Mouse (Mus musculus) liver, adult 2 months (tissue): ENCODE measurements around the gene Cntnap4. TPM values are rescaled to one million over a fixed set of nuclear protein-coding genes. Genes with fewer than 3 reads are reported as not detected.

Source experiments
- DNase-seq: peaks from one replicate; pipeline ENCODE4 v3.0.0-alpha.2; 2011; ENCODE audit warnings: low read depth, low spot score; ENCODE audit errors: extremely low read depth
- H3K27ac ChIP-seq: fragments of 200-500 bp; replicated peaks from 2 replicates; pipeline ENCODE4 v1.5.1; 2012; ENCODE audit warnings: low read depth, mild to moderate bottlenecking, control low read depth, inconsistent platforms, low read length; ENCODE audit not compliant: insufficient read depth
- H3K27me3 ChIP-seq: fragments of 200-500 bp; 2 replicates; pipeline ENCODE4 v1.6.1; 2012; ENCODE audit warnings: mild to moderate bottlenecking, moderate library complexity, low read length, inconsistent platforms; ENCODE audit not compliant: control insufficient read depth, insufficient read depth
- H3K36me3 ChIP-seq: fragments of 200-500 bp; 2 replicates; pipeline ENCODE4 v1.6.1; 2012; ENCODE audit warnings: low read length, inconsistent platforms; ENCODE audit not compliant: control insufficient read depth, insufficient read depth
- H3K4me1 ChIP-seq: fragments of 200-500 bp; 2 replicates; pipeline ENCODE4 v1.6.1; 2011; ENCODE audit warnings: low read length; ENCODE audit not compliant: control insufficient read depth, insufficient read depth
- H3K4me3 ChIP-seq: fragments of 200-500 bp; 2 replicates; pipeline ENCODE4 v1.5.1; 2011; ENCODE audit warnings: low read depth, mild to moderate bottlenecking, control low read depth, low read length, moderate library complexity; ENCODE audit not compliant: insufficient read depth
- H3K79me2 ChIP-seq: fragments of 200-500 bp; 2 replicates; pipeline ENCODE4 v1.6.1; 2012; ENCODE audit warnings: inconsistent platforms, mild to moderate bottlenecking, low read length, moderate library complexity; ENCODE audit not compliant: control insufficient read depth, insufficient read depth
- H3K9ac ChIP-seq: fragments of 200-500 bp; 2 replicates; pipeline ENCODE4 v1.6.1; 2012; ENCODE audit warnings: low read depth, mild to moderate bottlenecking, control low read depth, inconsistent platforms, low read length
- CTCF ChIP-seq: fragments of 200-500 bp; IDR thresholded peaks from 2 replicates; pipeline ENCODE4 v1.5.1; 2011; ENCODE audit warnings: low read depth, low read length, control low read depth
- POLR2A ChIP-seq: fragments of 200-500 bp; IDR thresholded peaks from 2 replicates; pipeline ENCODE4 v1.6.1; 2011; ENCODE audit warnings: low read length, control low read depth; ENCODE audit not compliant: insufficient read depth; ENCODE audit errors: extremely low read depth
- WGBS: fragments of 180-500 bp; shearing (Covaris S2); methylation state at CpG from one replicate; pipeline ENCODE4 v1.1.7; 2018; 5-methylcytosine and 5-hydroxymethylcytosine counted together
- polyA plus RNA-seq: library from polyadenylated mRNA; depleted of rRNA; stranded (reverse); fragments of >200 nt; gene quantifications from 2 replicates; pipeline ENCODE4 v1.2.3, GENCODE M21; 2012
- total RNA-seq: library from RNA; depleted of rRNA; stranded (reverse); fragments of >200 nt; gene quantifications from 2 replicates; pipeline ENCODE4 v1.2.3, GENCODE M21; 2014

Cntnap4 gene
- total and polyA plus RNA-seq, 2 experiments = not detected

- Histone ChIP-seq H3K4me1 (no peaks in the 10 kb centered on the region), H3K27me3 (no peaks in the 10 kb centered on the region), H3K79me2 (no peaks in the 10 kb centered on the region), H3K4me3 (no peak overlapping the region), H3K36me3 (no peaks in the 10 kb centered on the region), H3K27ac (no peak overlapping the region), H3K9ac (no peak overlapping the region)
- 90% methylated on average over 7 of the region's 7 CpGs for WGBS
- no peak for DNase-seq
- TF ChIP-seq CTCF = no peak
- no peak for TF ChIP-seq POLR2A
Measured at GRCm38 (mm10) chr8:112628791-112629190, 58.9 kb downstream of the Cntnap4 start.

GRCm38 (mm10) chr8:112652657-112653056 lies 82.8 kb downstream of the Cntnap4 start:
- Histone ChIP-seq H3K9ac (no peak overlapping the region), H3K4me1 (no peaks in the 10 kb centered on the region), H3K79me2 (no peaks in the 10 kb centered on the region), H3K27ac (no peak overlapping the region), H3K36me3 (no peaks in the 10 kb centered on the region), H3K4me3 (no peak overlapping the region), H3K27me3 (no peaks in the 10 kb centered on the region)
- TF ChIP-seq CTCF (no peak), POLR2A (no peak)
- no peak for DNase-seq
- 73% methylated on average over 4 of the region's 4 CpGs for WGBS

- WGBS = 85% methylated on average over 1 of the region's 1 CpGs
- Histone ChIP-seq H3K4me3 (no peak overlapping the region), H3K4me1 (no peaks in the 10 kb centered on the region), H3K27ac (no peak overlapping the region), H3K9ac (no peak overlapping the region), H3K36me3 (no peaks in the 10 kb centered on the region), H3K79me2 (no peaks in the 10 kb centered on the region), H3K27me3 (no peaks in the 10 kb centered on the region)
- DNase-seq = no peak
- TF ChIP-seq POLR2A (no peak), CTCF (no peak)
Measured at GRCm38 (mm10) chr8:112653276-112653675, 83.4 kb downstream of the Cntnap4 start.

GRCm38 (mm10) chr8:112653994-112654393 lies 84.2 kb downstream of the Cntnap4 start:
- WGBS = 70% methylated on average over 3 of the region's 3 CpGs
- DNase-seq = no peak

GRCm38 (mm10) chr8:112664067-112664466 lies 94.2 kb downstream of the Cntnap4 start:
- Histone ChIP-seq H3K27me3 (no peaks in the 10 kb centered on the region), H3K4me3 (no peak overlapping the region), H3K4me1 (no peaks in the 10 kb centered on the region), H3K79me2 (no peaks in the 10 kb centered on the region), H3K9ac (no peak overlapping the region), H3K36me3 (no peaks in the 10 kb centered on the region), H3K27ac (no peak overlapping the region)
- DNase-seq = no peak
- TF ChIP-seq POLR2A = no peak
- TF ChIP-seq CTCF = no peak
- WGBS = 72% methylated on average over 3 of the region's 3 CpGs

More at GRCm38 (mm10) chr8:112653994-112654393, 84.2 kb downstream of the Cntnap4 start:
- Histone ChIP-seq H3K4me1 (no peaks in the 10 kb centered on the region), H3K27me3 (no peaks in the 10 kb centered on the region), H3K27ac (no peak overlapping the region), H3K4me3 (no peak overlapping the region), H3K9ac (no peak overlapping the region), H3K36me3 (no peaks in the 10 kb centered on the region), H3K79me2 (no peaks in the 10 kb centered on the region)
- TF ChIP-seq CTCF (no peak), POLR2A (no peak)

GRCm38 (mm10) chr8:112674671-112675070 lies 104.8 kb downstream of the Cntnap4 start:
- WGBS = 50% methylated on average over 1 of the region's 1 CpGs
- H3K79me2 ChIP-seq = no peaks in the 10 kb centered on the region
- no peak for TF ChIP-seq POLR2A
- TF ChIP-seq CTCF = no peak
- H3K27ac ChIP-seq = no peak overlapping the region
- no peak overlapping the region for H3K9ac ChIP-seq
- H3K4me1 ChIP-seq = no peaks in the 10 kb centered on the region
- H3K4me3 ChIP-seq = no peak overlapping the region
- no peak for DNase-seq
- H3K27me3 ChIP-seq = no peaks in the 10 kb centered on the region
- H3K36me3 ChIP-seq = no peaks in the 10 kb centered on the region
